19 mouse cellular contexts compared by ENCODE assay signal in genomic region chr1:90533481-90533880, GRCm38 (mm10).
"Had no signal": no experiment of that assay in that cellular context is flagged by ENCODE, and none has a peak within 500 bp of the region (broad histone marks: within the 10 kb centered on the region; RNA-seq: fewer than 3 reads in every experiment).

No protein-coding gene starts in this region.

- ATAC-seq: lung, postnatal 0 days; midbrain, embryonic 16.5 days had no signal

- H3K27me3 ChIP-seq: lung, embryonic 15.5 days; midbrain, embryonic 12.5 days; neural tube, embryonic 13.5 days; neural tube, embryonic 15.5 days had no signal

- DNase-seq: lung, adult 2 months; lung, postnatal 4 days; midbrain, embryonic 14.5 days; retina, postnatal 1 day; right cerebral cortex, adult 18-20 months; right cerebral cortex, postnatal 25 days; right cerebral cortex, postnatal 4 days; spleen, adult 18-20 months; thymus, adult 18-20 months; thymus, postnatal 14 days; thymus, postnatal 36 days had no signal

- H3K4me1 ChIP-seq: midbrain, embryonic 12.5 days; neural tube, embryonic 13.5 days had no signal

- H3K9me3 ChIP-seq: lung, embryonic 15.5 days; midbrain, embryonic 10.5 days; midbrain, embryonic 12.5 days; neural tube, embryonic 15.5 days had no signal

- H3K4me2 ChIP-seq: lung, embryonic 15.5 days; midbrain, embryonic 12.5 days; neural tube, embryonic 13.5 days; neural tube, embryonic 15.5 days had no signal

- H3K4me3 ChIP-seq: lung, embryonic 15.5 days; midbrain, embryonic 10.5 days; midbrain, embryonic 12.5 days; myocyte; neural tube, embryonic 13.5 days; neural tube, embryonic 15.5 days had no signal

- H3K27ac ChIP-seq: lung, embryonic 15.5 days; midbrain, embryonic 10.5 days; midbrain, embryonic 12.5 days; neural tube, embryonic 13.5 days; neural tube, embryonic 15.5 days had no signal

- H3K36me3 ChIP-seq: lung, embryonic 15.5 days; midbrain, embryonic 10.5 days; midbrain, embryonic 12.5 days; neural tube, embryonic 13.5 days; neural tube, embryonic 15.5 days had no signal

- H3K9ac ChIP-seq: lung, embryonic 15.5 days; midbrain, embryonic 12.5 days; neural tube, embryonic 13.5 days; neural tube, embryonic 15.5 days had no signal
